Mouse (Mus musculus) MN1 (cell line): Measurements from ENCODE around the gene Kcnma1.

ENCODE experiments used
- DNase-seq: peaks from one replicate; pipeline ENCODE4 v3.0.0-alpha.2; 2016; ENCODE audit warnings: low spot score

Gene Kcnma1

GRCm38 (mm10) chr14:23300443-23300842 is 713.8 kb downstream of the Kcnma1 start:
- no peak for DNase-seq

DNA sequence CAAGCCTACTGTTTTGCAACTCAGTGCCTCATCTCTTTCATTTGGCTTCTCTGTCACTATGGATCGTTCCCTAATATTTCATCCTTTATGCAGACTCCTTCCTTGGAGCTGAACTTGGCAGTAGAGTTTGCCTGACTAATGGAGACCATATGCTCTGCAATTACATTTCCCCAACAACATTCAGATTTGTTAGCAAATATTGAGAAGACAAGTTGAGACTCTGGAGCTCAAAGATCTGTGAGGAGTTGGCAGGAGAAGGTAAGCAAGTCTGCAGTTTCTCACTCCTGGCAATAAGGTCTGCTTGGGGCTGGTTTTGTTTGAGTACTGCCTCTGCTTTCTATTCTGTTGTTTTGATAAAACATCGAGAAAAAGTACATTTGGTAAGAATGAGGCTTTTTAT is 723.7 kb downstream of the Kcnma1 start:
- no peak for DNase-seq

DNA sequence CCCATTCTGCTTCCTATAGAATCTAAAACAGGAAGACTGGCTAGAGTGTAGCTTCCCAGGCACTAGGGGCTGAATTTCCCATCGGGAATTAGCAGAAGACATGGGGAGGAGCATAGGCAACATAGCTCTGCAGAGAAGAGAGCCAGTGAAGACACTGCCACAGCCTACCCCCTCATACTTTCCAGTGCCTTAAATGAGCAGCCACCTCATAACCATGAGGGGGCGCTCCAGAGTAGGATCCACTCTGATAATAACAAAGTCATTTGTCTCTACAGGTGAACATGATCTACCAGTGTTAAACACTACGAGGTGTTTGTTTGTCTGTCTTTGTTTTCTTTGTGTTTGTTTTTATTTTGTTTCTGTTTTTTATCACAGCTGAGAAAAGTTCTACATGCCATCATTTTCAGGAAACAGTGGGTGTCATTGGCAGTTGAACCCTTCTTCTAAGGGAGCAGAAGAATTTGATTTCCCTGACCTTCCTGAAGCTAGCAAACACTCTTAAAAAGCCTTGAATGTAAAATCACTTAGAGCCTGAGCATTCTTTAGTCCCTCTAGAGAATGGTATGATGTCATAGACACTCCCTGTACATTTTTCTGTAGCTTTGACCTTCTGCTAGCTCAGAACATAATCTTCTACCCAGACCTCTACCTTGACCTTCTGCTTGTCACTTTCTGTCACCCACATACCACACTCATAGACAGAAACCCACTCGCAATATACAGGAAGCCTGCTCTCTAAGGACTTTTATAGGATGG is 747.6 kb downstream of the Kcnma1 start:
- DNase-seq: no peak

DNA sequence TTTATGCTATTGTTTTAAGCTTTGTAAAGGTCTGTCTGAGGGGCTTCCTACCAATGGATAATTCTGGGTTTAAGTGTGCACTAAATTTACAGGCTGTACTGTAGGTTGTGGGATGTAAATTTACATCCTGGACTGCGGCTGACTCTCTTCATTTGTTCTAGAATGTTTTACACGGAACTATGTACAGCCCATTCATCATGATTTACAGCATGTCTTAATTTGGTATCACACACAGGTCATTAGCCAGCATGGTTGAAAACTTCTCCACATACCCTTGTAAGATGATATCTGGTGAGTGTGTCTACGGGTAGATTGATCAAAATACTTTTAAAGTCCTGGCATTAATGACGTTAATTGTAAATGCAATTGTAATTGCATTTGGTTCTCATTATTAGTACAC is 761.1 kb downstream of the Kcnma1 start:
- no peak for DNase-seq

DNA sequence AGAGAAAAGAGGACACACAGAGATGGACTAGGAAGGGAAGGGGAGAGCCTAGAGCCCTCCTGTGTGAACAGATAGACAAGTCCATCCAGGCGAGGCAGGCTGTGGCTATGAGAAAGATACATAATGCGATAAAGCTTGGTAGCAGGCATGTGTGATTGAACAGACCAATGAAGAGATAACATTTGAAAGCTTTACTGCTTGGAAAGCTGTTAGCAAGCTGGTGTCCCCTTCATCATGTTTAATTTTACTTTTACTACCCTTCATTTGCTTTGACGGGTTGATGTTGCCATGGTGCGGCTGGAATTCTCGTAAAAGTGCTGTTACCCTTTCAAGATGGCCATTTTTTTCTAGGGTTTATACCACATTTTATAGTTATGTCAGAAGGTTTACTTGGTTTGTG is 769.8 kb downstream of the Kcnma1 start:
- peak; percentile 66 for DNase-seq

DNA sequence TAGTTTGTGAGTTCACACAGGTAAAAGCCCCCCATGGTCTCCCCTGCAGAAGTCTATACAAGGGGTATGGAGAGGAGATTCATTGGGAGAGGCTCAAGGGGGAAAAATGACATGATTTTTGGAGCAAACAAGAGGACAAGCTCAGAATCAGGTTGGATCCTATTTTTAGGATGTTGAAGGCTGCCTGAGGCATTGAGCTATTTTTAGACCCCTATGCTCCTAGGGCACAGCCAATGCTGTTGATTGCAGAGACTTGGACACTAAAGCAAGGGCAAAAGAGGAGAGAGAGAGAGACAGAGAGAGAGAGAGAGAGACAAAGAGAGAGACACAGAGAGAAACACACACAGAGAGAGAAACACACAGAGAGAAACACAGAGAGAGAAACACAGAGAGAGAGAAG is 770.4 kb downstream of the Kcnma1 start:
- no peak for DNase-seq
